Mouse (Mus musculus) frontal cortex, postnatal 14 days (tissue): ENCODE measurements at regions not wholly inside any gene's neighbourhood (a gene's known extent, or its start where the extent isn't known, plus 50 kb on each side); places are given as distances from the start of the nearest gene placed in this dataset.
A peak's percentile ranks its signal among the peaks of the same experiment; 100 is the strongest.

Experiments
- DNase-seq, 2 experiments: peaks; one replicate each; pipeline ENCODE4 v3.0.0; 2022; ENCODE audit warnings: low spot score in 2 of 2

- no peak for DNase-seq
Measured at GRCm38 (mm10) chr7:70649760-70650377, 283.3 kb upstream of the Nr2f2 start.

- DNase-seq: no peak
Measured at GRCm38 (mm10) chr7:70646801-70647200, 280.3 kb upstream of the Nr2f2 start.

- no peak for DNase-seq
Measured at GRCm38 (mm10) chr7:70643694-70644301, 277.3 kb upstream of the Nr2f2 start.

GRCm38 (mm10) chr7:70643055-70643454, 276.5 kb upstream of the Nr2f2 start:
- DNase-seq: no peak

GRCm38 (mm10) chr7:70641217-70641616, 274.7 kb upstream of the Nr2f2 start:
- no peak for DNase-seq

- DNase-seq: no peak
Measured at GRCm38 (mm10) chr7:70640574-70640973, 274.0 kb upstream of the Nr2f2 start.

- DNase-seq: no peak
Measured at GRCm38 (mm10) chr7:70638161-70638560, 271.6 kb upstream of the Nr2f2 start.

- no peak for DNase-seq
Measured at GRCm38 (mm10) chr7:70634016-70634415, 267.5 kb upstream of the Nr2f2 start.

GRCm38 (mm10) chr7:70633577-70633976, 267.0 kb upstream of the Nr2f2 start:
- no peak for DNase-seq

- no peak for DNase-seq
Measured at GRCm38 (mm10) chr7:70625643-70626231, 259.2 kb upstream of the Nr2f2 start.

- peak in 1 of 2 experiments; percentile 6 for DNase-seq
Measured at GRCm38 (mm10) chr7:70624727-70625642, 258.4 kb upstream of the Nr2f2 start.

- DNase-seq: no peak
Measured at GRCm38 (mm10) chr7:70624031-70624726, 257.6 kb upstream of the Nr2f2 start.

GRCm38 (mm10) chr7:70619400-70619799, 252.9 kb upstream of the Nr2f2 start:
- DNase-seq: no peak

GRCm38 (mm10) chr7:70618270-70618669, 251.7 kb upstream of the Nr2f2 start:
- no peak for DNase-seq

GRCm38 (mm10) chr7:70606511-70606910, 240.0 kb upstream of the Nr2f2 start:
- DNase-seq: no peak

GRCm38 (mm10) chr7:70604471-70605174, 238.1 kb upstream of the Nr2f2 start:
- DNase-seq: no peak

- DNase-seq: no peak
Measured at GRCm38 (mm10) chr7:70593027-70593426, 226.5 kb upstream of the Nr2f2 start.

GRCm38 (mm10) chr7:70591361-70592256, 225.1 kb upstream of the Nr2f2 start:
- no peak for DNase-seq

- no peak for DNase-seq
Measured at GRCm38 (mm10) chr7:70589713-70590112, 223.2 kb upstream of the Nr2f2 start.

GRCm38 (mm10) chr7:70588061-70588460, 221.5 kb upstream of the Nr2f2 start:
- no peak for DNase-seq
